Mouse (Mus musculus): Measurements from ENCODE around the gene Polrmt. TPM values are rescaled to one million over a fixed set of nuclear protein-coding genes. Genes with fewer than 3 reads are reported as not detected.
A peak's percentile ranks its signal among the peaks of the same experiment; 100 is the strongest.
"Not testable (repeated sequence)": the region's sequence is repeated elsewhere in the genome, so short reads cannot be mapped to it uniquely, and the experiment has no call there.

The Polrmt gene
- polyA plus RNA-seq, 1 experiment: 21.9 TPM

DNA sequence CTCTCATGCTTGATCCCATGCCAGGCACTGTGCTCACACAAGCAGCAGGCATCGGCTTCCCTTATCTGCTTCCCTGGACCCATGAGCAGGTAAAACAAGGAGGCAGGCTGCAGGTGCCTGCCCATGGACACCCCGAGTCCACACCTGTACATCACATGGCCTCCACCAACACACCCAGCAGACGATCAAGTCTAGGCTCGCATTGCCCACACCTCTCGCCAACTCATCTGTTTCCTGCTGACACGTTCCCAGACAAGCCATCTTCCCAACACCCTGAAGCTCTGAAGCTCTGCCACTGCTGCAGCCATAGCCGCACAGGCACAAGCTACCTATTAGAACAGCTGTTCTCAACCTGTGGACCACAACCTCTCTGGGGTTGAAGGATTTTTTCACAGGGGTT is 17.9 kb upstream of the Polrmt start:
- Histone ChIP-seq H3K9me3 (replicated peaks; ENCODE audit: control insufficient read depth, insufficient read depth, low read length, poor library complexity, severe bottlenecking) (no peaks in the 10 kb centered on the region), H3K9ac (ENCODE audit: low read depth, poor library complexity, severe bottlenecking) (no peak overlapping the region), H3K4me1 (ENCODE audit: control insufficient read depth, insufficient read depth, low read length) (peaks cover 3% of the 10 kb centered on the region), H3K36me3 (ENCODE audit: control insufficient read depth, insufficient read depth, low read length, poor library complexity, severe bottlenecking) (peaks cover 13% of the 10 kb centered on the region), H3K27ac (ENCODE audit: insufficient read depth, low read length) (no peak overlapping the region), H3K27me3 (ENCODE audit: control insufficient read depth, insufficient read depth, low read length, poor library complexity, severe bottlenecking) (no peaks in the 10 kb centered on the region), H3K4me3 (ENCODE audit: low read depth, low read length) (no peak overlapping the region)
- TF ChIP-seq POLR2A (IDR thresholded peaks at IDR 0.05; ENCODE audit: insufficient read depth, low read length) (no peak), CTCF (IDR thresholded peaks at IDR 0.05; ENCODE audit: low read depth, low read length) (no peak), EP300 (IDR thresholded peaks at IDR 0.05; ENCODE audit: insufficient read depth, low read depth, low read length) (no peak)

DNA sequence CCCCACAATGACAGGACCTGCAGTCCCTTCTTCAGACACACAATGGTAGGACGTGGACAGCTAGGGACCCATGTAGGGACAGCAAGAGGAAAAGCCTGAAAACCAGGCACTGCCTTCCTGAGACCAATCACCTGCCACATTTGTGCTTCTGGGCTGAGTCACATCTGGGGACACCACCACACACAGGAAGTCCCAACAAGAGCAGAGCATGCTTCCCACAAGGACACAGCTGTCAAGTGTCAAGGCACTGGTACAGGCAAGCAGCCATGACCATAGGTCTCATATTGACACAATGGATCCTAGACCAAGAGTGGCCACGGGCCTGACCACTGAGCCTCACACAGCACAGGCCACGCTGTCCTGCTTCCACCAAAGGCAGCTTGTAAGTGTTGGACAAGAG is 16.5 kb upstream of the Polrmt start:
- Histone ChIP-seq H3K9me3 (replicated peaks; ENCODE audit: control insufficient read depth, insufficient read depth, low read length, poor library complexity, severe bottlenecking) (no peaks in the 10 kb centered on the region), H3K27ac (ENCODE audit: insufficient read depth, low read length) (no peak overlapping the region), H3K4me3 (ENCODE audit: low read depth, low read length) (no peak overlapping the region), H3K36me3 (ENCODE audit: control insufficient read depth, insufficient read depth, low read length, poor library complexity, severe bottlenecking) (peaks cover 13% of the 10 kb centered on the region), H3K27me3 (ENCODE audit: control insufficient read depth, insufficient read depth, low read length, poor library complexity, severe bottlenecking) (no peaks in the 10 kb centered on the region), H3K4me1 (ENCODE audit: control insufficient read depth, insufficient read depth, low read length) (peaks cover 3% of the 10 kb centered on the region), H3K9ac (ENCODE audit: low read depth, poor library complexity, severe bottlenecking) (no peak overlapping the region)
- TF ChIP-seq EP300 (IDR thresholded peaks at IDR 0.05; ENCODE audit: insufficient read depth, low read depth, low read length) (no peak), CTCF (IDR thresholded peaks at IDR 0.05; ENCODE audit: low read depth, low read length) (no peak), POLR2A (IDR thresholded peaks at IDR 0.05; ENCODE audit: insufficient read depth, low read length) (no peak)

DNA sequence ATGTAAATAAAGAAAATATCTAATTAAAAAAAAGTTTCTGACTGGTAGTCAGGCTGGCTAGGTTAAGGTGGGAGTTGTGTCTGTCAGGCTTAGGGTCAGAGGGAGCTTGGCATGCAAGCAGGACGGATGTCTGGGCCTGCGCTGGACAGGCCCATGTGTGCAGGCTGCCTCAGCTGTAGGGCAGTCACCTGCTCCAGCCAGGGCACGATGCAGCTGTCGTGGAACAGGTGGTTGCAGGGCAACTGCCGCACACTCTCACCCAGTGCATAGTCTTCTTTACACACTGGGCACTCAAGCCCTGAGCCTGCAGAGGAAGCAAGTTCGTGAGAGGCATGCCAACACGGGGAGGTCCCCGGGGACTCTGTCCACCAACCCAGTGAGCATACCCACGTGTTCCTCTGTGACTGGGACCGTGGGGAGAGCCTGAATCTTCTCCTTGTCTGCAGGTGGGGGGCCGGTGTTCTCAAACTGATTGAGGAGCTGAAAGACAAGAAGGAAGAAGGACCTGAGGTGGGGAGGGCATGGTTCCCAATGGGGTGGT is 14.3 kb upstream of the Polrmt start:
- TF ChIP-seq EP300 (IDR thresholded peaks at IDR 0.05; ENCODE audit: insufficient read depth, low read depth, low read length) (no peak), CTCF (IDR thresholded peaks at IDR 0.05; ENCODE audit: low read depth, low read length) (no peak), POLR2A (IDR thresholded peaks at IDR 0.05; ENCODE audit: insufficient read depth, low read length) (no peak)
- Histone ChIP-seq H3K9ac (ENCODE audit: low read depth, poor library complexity, severe bottlenecking) (no peak overlapping the region), H3K27ac (ENCODE audit: insufficient read depth, low read length) (no peak overlapping the region), H3K9me3 (replicated peaks; ENCODE audit: control insufficient read depth, insufficient read depth, low read length, poor library complexity, severe bottlenecking) (no peaks in the 10 kb centered on the region), H3K36me3 (ENCODE audit: control insufficient read depth, insufficient read depth, low read length, poor library complexity, severe bottlenecking) (peaks cover 13% of the 10 kb centered on the region), H3K4me3 (ENCODE audit: low read depth, low read length) (no peak overlapping the region), H3K27me3 (ENCODE audit: control insufficient read depth, insufficient read depth, low read length, poor library complexity, severe bottlenecking) (no peaks in the 10 kb centered on the region), H3K4me1 (ENCODE audit: control insufficient read depth, insufficient read depth, low read length) (peaks cover 3% of the 10 kb centered on the region)

DNA sequence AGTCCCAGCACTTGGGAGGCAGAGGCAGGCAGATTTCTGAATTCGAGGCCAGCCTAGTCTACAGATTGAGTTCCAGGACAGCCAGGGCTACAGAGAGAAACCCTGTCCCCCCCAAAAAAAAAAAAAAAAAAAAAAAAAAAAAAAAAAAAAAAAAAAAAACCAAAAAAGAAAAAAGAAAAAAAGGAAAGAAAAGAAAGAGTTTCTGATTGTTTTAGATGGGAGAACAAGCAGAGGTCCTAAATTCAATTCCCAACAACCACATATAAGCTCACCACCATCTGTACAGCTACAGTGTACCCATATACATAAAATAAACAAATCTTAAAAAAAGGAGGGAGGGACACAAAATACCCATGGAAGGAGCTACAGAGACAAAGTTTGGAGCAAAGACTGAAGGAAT is 13.3 kb upstream of the Polrmt start:
- not testable (repeated sequence) for H3K4me1 ChIP-seq (ENCODE audit: control insufficient read depth, insufficient read depth, low read length); H3K27ac ChIP-seq (ENCODE audit: insufficient read depth, low read length); H3K27me3 ChIP-seq (ENCODE audit: control insufficient read depth, insufficient read depth, low read length, poor library complexity, severe bottlenecking); H3K9me3 ChIP-seq (replicated peaks; ENCODE audit: control insufficient read depth, insufficient read depth, low read length, poor library complexity, severe bottlenecking); H3K4me3 ChIP-seq (ENCODE audit: low read depth, low read length); H3K9ac ChIP-seq (ENCODE audit: low read depth, poor library complexity, severe bottlenecking)
- peaks cover 13% of the 10 kb centered on the region for H3K36me3 ChIP-seq (ENCODE audit: control insufficient read depth, insufficient read depth, low read length, poor library complexity, severe bottlenecking)

DNA sequence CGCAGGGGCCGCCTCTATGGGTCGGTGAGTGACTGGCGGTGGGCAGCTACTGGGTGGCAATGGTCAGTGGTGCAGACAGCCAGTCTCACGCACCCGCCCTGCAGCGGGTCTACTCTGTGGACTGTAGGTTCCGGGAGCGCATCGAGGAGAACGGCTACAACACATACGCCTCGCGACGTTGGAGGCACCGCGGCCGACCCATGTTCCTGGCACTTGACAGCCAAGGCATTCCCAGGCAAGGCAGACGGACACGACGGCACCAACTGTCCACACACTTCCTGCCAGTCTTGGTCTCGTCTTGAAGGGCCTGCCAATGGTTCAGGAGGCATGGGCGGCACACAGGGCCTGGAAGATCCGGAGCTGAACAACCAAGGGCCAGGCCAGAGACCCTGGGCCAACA is 10.3 kb upstream of the Polrmt start:
- Histone ChIP-seq H3K9ac (ENCODE audit: low read depth, poor library complexity, severe bottlenecking) (no peak overlapping the region), H3K27me3 (ENCODE audit: control insufficient read depth, insufficient read depth, low read length, poor library complexity, severe bottlenecking) (no peaks in the 10 kb centered on the region), H3K4me3 (ENCODE audit: low read depth, low read length) (peak overlapping the region; percentile 22), H3K36me3 (ENCODE audit: control insufficient read depth, insufficient read depth, low read length, poor library complexity, severe bottlenecking) (peaks cover 10% of the 10 kb centered on the region), H3K4me1 (ENCODE audit: control insufficient read depth, insufficient read depth, low read length) (no peaks in the 10 kb centered on the region), H3K9me3 (replicated peaks; ENCODE audit: control insufficient read depth, insufficient read depth, low read length, poor library complexity, severe bottlenecking) (no peaks in the 10 kb centered on the region), H3K27ac (ENCODE audit: insufficient read depth, low read length) (no peak overlapping the region)
- TF ChIP-seq EP300 (IDR thresholded peaks at IDR 0.05; ENCODE audit: insufficient read depth, low read depth, low read length) (no peak), POLR2A (IDR thresholded peaks at IDR 0.05; ENCODE audit: insufficient read depth, low read length) (no peak), CTCF (IDR thresholded peaks at IDR 0.05; ENCODE audit: low read depth, low read length) (no peak)

DNA sequence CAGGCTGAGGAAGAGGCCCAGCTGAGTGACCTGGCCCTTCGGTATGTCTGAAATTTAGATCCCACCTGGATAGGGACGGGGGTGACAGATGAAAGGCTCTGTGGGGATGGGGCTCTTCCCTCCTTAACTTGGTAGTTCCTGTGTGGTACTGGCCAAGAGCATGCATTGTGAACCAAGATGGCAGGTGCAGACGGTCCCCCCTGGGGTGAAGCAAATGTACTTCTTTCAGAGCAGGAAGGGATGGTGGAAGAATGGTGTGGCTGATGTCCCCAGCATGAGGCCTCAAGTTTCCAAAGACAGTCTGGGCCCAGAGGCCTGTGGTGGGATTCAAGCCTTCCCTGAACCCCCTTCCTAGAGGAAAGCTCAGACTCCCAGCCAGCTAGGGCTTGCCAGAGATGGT is 9.5 kb upstream of the Polrmt start:
- Histone ChIP-seq H3K4me3 (ENCODE audit: low read depth, low read length) (no peak overlapping the region), H3K4me1 (ENCODE audit: control insufficient read depth, insufficient read depth, low read length) (no peaks in the 10 kb centered on the region), H3K36me3 (ENCODE audit: control insufficient read depth, insufficient read depth, low read length, poor library complexity, severe bottlenecking) (peaks cover 5% of the 10 kb centered on the region; the same call in 1 of the 2 replicates), H3K9ac (ENCODE audit: low read depth, poor library complexity, severe bottlenecking) (no peak overlapping the region), H3K9me3 (replicated peaks; ENCODE audit: control insufficient read depth, insufficient read depth, low read length, poor library complexity, severe bottlenecking) (no peaks in the 10 kb centered on the region), H3K27me3 (ENCODE audit: control insufficient read depth, insufficient read depth, low read length, poor library complexity, severe bottlenecking) (no peaks in the 10 kb centered on the region), H3K27ac (ENCODE audit: insufficient read depth, low read length) (no peak overlapping the region)
- no peak for TF ChIP-seq POLR2A (IDR thresholded peaks at IDR 0.05; ENCODE audit: insufficient read depth, low read length)
- no peak for TF ChIP-seq CTCF (IDR thresholded peaks at IDR 0.05; ENCODE audit: low read depth, low read length)

Data from ES-Bruce4 (cell line).